ENCODE assay signal across 27 mouse cellular contexts in the genomic region with DNA sequence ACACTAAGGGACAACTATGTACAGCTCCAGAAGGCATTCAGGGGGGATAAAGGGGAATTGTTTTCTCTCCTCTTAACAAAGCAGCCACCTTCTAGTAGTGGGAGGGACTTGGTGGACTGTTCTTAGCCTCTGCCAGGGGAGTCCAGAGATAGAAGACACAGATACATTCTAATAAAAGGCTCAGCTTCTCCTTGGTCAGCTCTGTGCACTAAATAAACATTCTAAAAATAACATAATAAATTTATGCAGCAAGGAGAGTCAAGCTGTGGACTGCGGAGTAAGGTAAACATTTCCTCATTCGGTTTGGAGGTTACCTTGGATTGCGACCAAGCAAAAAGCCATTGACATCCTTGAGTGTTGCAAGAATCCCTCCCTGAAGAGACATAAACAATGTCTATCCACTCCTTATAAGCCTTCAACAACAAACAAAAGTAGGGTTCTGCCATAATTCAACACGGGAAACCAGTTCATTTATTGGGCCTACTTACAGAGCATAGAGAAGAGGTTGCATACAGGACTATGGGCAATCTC.
A peak's percentile ranks its signal among the peaks of the same experiment; 100 is the strongest.
DNase-seq lines count a peak whose midpoint lies in the region; ATAC-seq and TF ChIP-seq lines count a peak whose summit lies in the region.
"Had no signal": no experiment of that assay in that cellular context is flagged by ENCODE, and none has a peak within 500 bp of the region (broad histone marks: within the 10 kb centered on the region; RNA-seq: fewer than 3 reads in every experiment).

No protein-coding gene starts in this region.

- DNase-seq in kidney, adult 9 months: no peak
- DNase-seq in liver, adult 2 months (ENCODE audit: extremely low read depth, low read depth, low spot score): peak; percentile 19
- no peak for DNase-seq in liver, embryonic 11.5 days (ENCODE audit: low spot score)
- peak; percentile 4 for DNase-seq in lung, postnatal 25 days (ENCODE audit: low spot score)
- no peak for DNase-seq in lung, postnatal 10 days
- peak; percentile 30 for DNase-seq in fat pad, adult 2 months (ENCODE audit: extremely low read depth, low read depth, low spot score)
- no peak for DNase-seq in heart, adult 2 months
- DNase-seq: adrenal gland, postnatal 10 days; adrenal gland, postnatal 36 days; B cell, adult 2 months; cerebellum, adult 18-20 months; cerebellum, adult 9-10 months; cerebellum, postnatal 14 days; forebrain, postnatal 0 days; gastrocnemius, adult 2 months; gastrocnemius, postnatal 14 days; heart, postnatal 10 days; heart, postnatal 36 days had no signal

- no peaks in the 10 kb centered on the region for H3K36me3 ChIP-seq in kidney, embryonic 15.5 days
- H3K36me3 ChIP-seq in liver, adult 2 months (ENCODE audit: control insufficient read depth, insufficient read depth, low read length): no peaks in the 10 kb centered on the region
- H3K36me3 ChIP-seq in liver, embryonic 11.5 days (ENCODE audit: control insufficient read depth, insufficient read depth, low read length): no peaks in the 10 kb centered on the region
- no peaks in the 10 kb centered on the region for H3K36me3 ChIP-seq in heart, adult 2 months (ENCODE audit: control insufficient read depth, insufficient read depth, low read length)
- H3K36me3 ChIP-seq: G1E; heart, embryonic 12.5 days; heart, embryonic 15.5 days; hindbrain, embryonic 10.5 days had no signal

- no peak for TF ChIP-seq CTCF in liver, adult 2 months (IDR thresholded peaks at IDR 0.05; ENCODE audit: low read depth, low read length)
- TF ChIP-seq CTCF in heart, adult 2 months (IDR thresholded peaks at IDR 0.05): no peak

- H3K9ac ChIP-seq in kidney, embryonic 15.5 days: no peak overlapping the region
- no peak overlapping the region for H3K9ac ChIP-seq in liver, adult 2 months (ENCODE audit: low read depth, low read length)
- no peak overlapping the region for H3K9ac ChIP-seq in liver, embryonic 11.5 days (ENCODE audit: low read depth, low read length)
- H3K9ac ChIP-seq in heart, adult 2 months (ENCODE audit: low read depth, low read length): no peak overlapping the region
- H3K9ac ChIP-seq: forebrain, postnatal 0 days; heart, embryonic 12.5 days; heart, embryonic 15.5 days; hindbrain, embryonic 14.5 days had no signal

- no peaks in the 10 kb centered on the region for H3K27me3 ChIP-seq in kidney, embryonic 15.5 days
- H3K27me3 ChIP-seq in liver, adult 2 months (ENCODE audit: control insufficient read depth, insufficient read depth, low read length): 0 out of 2 replicates have a peak, but pooled peaks cover 2% of the 10 kb centered on the region
- H3K27me3 ChIP-seq in liver, embryonic 11.5 days (replicated peaks; ENCODE audit: control insufficient read depth, insufficient read depth, low read length): no peaks in the 10 kb centered on the region
- H3K27me3 ChIP-seq in heart, adult 2 months (ENCODE audit: control insufficient read depth, insufficient read depth, low read length): no peaks in the 10 kb centered on the region
- H3K27me3 ChIP-seq: CH12.LX; heart, embryonic 12.5 days; heart, embryonic 15.5 days; Patski had no signal

- intact Hi-C loops in heart, adult 2 months (cut with DNase I): no loop called here

- 0 out of 2 replicates have a peak, but pooled peaks have one; percentile 40 for ATAC-seq in kidney, embryonic 15.5 days (replicated peaks; ENCODE audit: low FRiP score)
- ATAC-seq in liver, embryonic 11.5 days (replicated peaks; ENCODE audit: low FRiP score): no peak
- ATAC-seq: forebrain, embryonic 14.5 days; forebrain, postnatal 0 days; Patski had no signal

- no peaks in the 10 kb centered on the region for H3K79me2 ChIP-seq in liver, adult 2 months (ENCODE audit: control insufficient read depth, insufficient read depth, low read length)
- H3K79me2 ChIP-seq in heart, adult 2 months (replicated peaks; ENCODE audit: control insufficient read depth, insufficient read depth, low read length): no peaks in the 10 kb centered on the region

- 27% methylated on average over 4 of the region's 4 CpGs for WGBS in kidney, embryonic 15.5 days
- WGBS in liver, adult 2 months: 32% methylated on average over 4 of the region's 4 CpGs
- WGBS in liver, embryonic 11.5 days: 85% methylated on average over 4 of the region's 4 CpGs
- WGBS in heart, adult 2 months: 82% methylated on average over 4 of the region's 4 CpGs

- no peak for TF ChIP-seq EP300 in heart, adult 2 months (IDR thresholded peaks at IDR 0.05; ENCODE audit: insufficient read depth, low read depth, low read length)

- no peak overlapping the region for H3K4me3 ChIP-seq in kidney, embryonic 15.5 days (replicated peaks)
- H3K4me3 ChIP-seq in liver, adult 2 months (ENCODE audit: insufficient read depth, low read depth, low read length): no peak overlapping the region
- no peak overlapping the region for H3K4me3 ChIP-seq in liver, embryonic 11.5 days (ENCODE audit: low read depth, low read length)
- H3K4me3 ChIP-seq in heart, adult 2 months: no peak overlapping the region
- H3K4me3 ChIP-seq: gastrocnemius, adult 2 months; heart, embryonic 12.5 days; heart, embryonic 15.5 days; hindbrain, embryonic 10.5 days had no signal

- no peak for TF ChIP-seq POLR2A in liver, adult 2 months (IDR thresholded peaks at IDR 0.05; ENCODE audit: extremely low read depth, insufficient read depth, low read length)
- no peak for TF ChIP-seq POLR2A in heart, adult 2 months (IDR thresholded peaks at IDR 0.05; ENCODE audit: insufficient read depth, low read depth, low read length)

- H3K27ac ChIP-seq in kidney, embryonic 15.5 days: no peak overlapping the region; the same call in 1 of the 2 replicates
- H3K27ac ChIP-seq in liver, adult 2 months (replicated peaks; ENCODE audit: insufficient read depth, low read depth, low read length): no peak overlapping the region
- no peak overlapping the region for H3K27ac ChIP-seq in liver, embryonic 11.5 days (ENCODE audit: low read depth, low read length)
- H3K27ac ChIP-seq in heart, adult 2 months: no peak overlapping the region
- H3K27ac ChIP-seq: gastrocnemius, adult 2 months; heart, embryonic 15.5 days; hindbrain, embryonic 10.5 days; hindbrain, embryonic 14.5 days had no signal

- H3K9me3 ChIP-seq in kidney, embryonic 15.5 days (replicated peaks): no peaks in the 10 kb centered on the region
- H3K9me3 ChIP-seq in liver, embryonic 11.5 days (ENCODE audit: control insufficient read depth, low read length): no peaks in the 10 kb centered on the region
- H3K9me3 ChIP-seq: heart, embryonic 12.5 days; heart, embryonic 15.5 days; hindbrain, embryonic 10.5 days had no signal

- no peak overlapping the region for H3K4me2 ChIP-seq in kidney, embryonic 15.5 days
- H3K4me2 ChIP-seq in liver, embryonic 11.5 days: no peak overlapping the region
- H3K4me2 ChIP-seq: heart, embryonic 12.5 days; heart, embryonic 15.5 days; hindbrain, embryonic 14.5 days had no signal

- peaks cover 14% of the 10 kb centered on the region for H3K4me1 ChIP-seq in kidney, embryonic 15.5 days
- no peaks in the 10 kb centered on the region for H3K4me1 ChIP-seq in liver, adult 2 months (ENCODE audit: control insufficient read depth, insufficient read depth, low read length)
- H3K4me1 ChIP-seq in liver, embryonic 11.5 days (replicated peaks; ENCODE audit: control insufficient read depth, insufficient read depth, low read length): no peaks in the 10 kb centered on the region
- no peaks in the 10 kb centered on the region for H3K4me1 ChIP-seq in heart, adult 2 months (ENCODE audit: control insufficient read depth, insufficient read depth, low read length)
- H3K4me1 ChIP-seq: heart, embryonic 12.5 days; heart, embryonic 15.5 days had no signal

Comparison
In these comparisons a context has a peak if more than half of its experiments do, and no peak if none do; other contexts are left out.
1. DNase-seq: peak in liver, adult 2 months (single experiment), lung, postnatal 25 days (single experiment) and fat pad, adult 2 months (single experiment); none in kidney, adult 9 months (single experiment), liver, embryonic 11.5 days (single experiment), lung, postnatal 10 days (single experiment) and heart, adult 2 months (0 of 2).